15 mouse cellular contexts compared by ENCODE assay signal in genomic region chr17:31088711-31089110, GRCm38 (mm10). TPM values are rescaled to one million over a fixed set of nuclear protein-coding genes. Genes with fewer than 3 reads are reported as not detected.
DNase-seq lines count a peak whose midpoint lies in the region; ATAC-seq and TF ChIP-seq lines count a peak whose summit lies in the region.
"Had no signal": no experiment of that assay in that cellular context is flagged by ENCODE, and none has a peak within 500 bp of the region (broad histone marks: within the 10 kb centered on the region; RNA-seq: fewer than 3 reads in every experiment).

No protein-coding gene starts in this region.

- intact Hi-C loops in heart, adult 2 months (cut with DNase I): no loop called here

- no peak for TF ChIP-seq POLR2A in heart, adult 2 months (IDR thresholded peaks at IDR 0.05; ENCODE audit: insufficient read depth, low read depth, low read length)

- peak; percentile 26 for TF ChIP-seq CTCF in heart, adult 2 months (IDR thresholded peaks at IDR 0.05)
- TF ChIP-seq CTCF in midbrain, postnatal 0 days (IDR thresholded peaks at IDR 0.05): no peak; the same call in 1 of the 2 replicates
- no peak; the same call in 1 of the 2 replicates for TF ChIP-seq CTCF in liver, postnatal 0 days (IDR thresholded peaks at IDR 0.05; ENCODE audit: low read depth)

- no peak overlapping the region for H3K27ac ChIP-seq in heart, adult 2 months
- no peak overlapping the region for H3K27ac ChIP-seq in midbrain, embryonic 11.5 days (ENCODE audit: low read depth, low read length)
- no peak overlapping the region for H3K27ac ChIP-seq in midbrain, postnatal 0 days (ENCODE audit: low read depth, low read length)
- peak overlapping the region; percentile 70; the same call in 1 of the 2 replicates for H3K27ac ChIP-seq in liver, postnatal 0 days (ENCODE audit: low read depth)

- no peak for DNase-seq in heart, adult 2 months
- no peak for DNase-seq in heart, adult 18-20 months
- peak; percentile 83 for DNase-seq in midbrain, embryonic 11.5 days (ENCODE audit: low spot score, missing footprints)
- DNase-seq in midbrain, postnatal 0 days (ENCODE audit: low spot score): no peak
- DNase-seq in liver, postnatal 0 days: no peak
- DNase-seq in natural killer cell, adult 2 months (ENCODE audit: low spot score in 2 of 2): no peak
- DNase-seq in B cell, adult 2 months: no peak
- DNase-seq: spleen, adult 18-20 months had no signal

- H3K36me3 ChIP-seq in heart, adult 2 months (ENCODE audit: control insufficient read depth, insufficient read depth, low read length): no peaks in the 10 kb centered on the region
- H3K36me3 ChIP-seq in midbrain, embryonic 11.5 days (ENCODE audit: control insufficient read depth, insufficient read depth, low read length): no peaks in the 10 kb centered on the region
- H3K36me3 ChIP-seq in midbrain, postnatal 0 days (ENCODE audit: insufficient read depth, low read length): no peaks in the 10 kb centered on the region; the same call in 1 of the 2 replicates
- H3K36me3 ChIP-seq in liver, postnatal 0 days (replicated peaks; ENCODE audit: insufficient read depth, low read length): peaks cover 9% of the 10 kb centered on the region
- H3K36me3 ChIP-seq: heart, embryonic 12.5 days had no signal

- H3K27me3 ChIP-seq in heart, adult 2 months (ENCODE audit: control insufficient read depth, insufficient read depth, low read length): no peaks in the 10 kb centered on the region
- no peaks in the 10 kb centered on the region for H3K27me3 ChIP-seq in midbrain, embryonic 11.5 days (ENCODE audit: control insufficient read depth, insufficient read depth, low read length)
- no peaks in the 10 kb centered on the region for H3K27me3 ChIP-seq in midbrain, postnatal 0 days (ENCODE audit: insufficient read depth, low read length)
- H3K27me3 ChIP-seq in liver, postnatal 0 days (ENCODE audit: insufficient read depth, low read length): no peaks in the 10 kb centered on the region

- TF ChIP-seq EP300 in heart, adult 2 months (IDR thresholded peaks at IDR 0.05; ENCODE audit: insufficient read depth, low read depth, low read length): no peak
- no peak for TF ChIP-seq EP300 in liver, postnatal 0 days (IDR thresholded peaks at IDR 0.05; ENCODE audit: low read depth)

- no peak overlapping the region for H3K4me2 ChIP-seq in midbrain, embryonic 11.5 days
- no peak overlapping the region for H3K4me2 ChIP-seq in midbrain, postnatal 0 days (ENCODE audit: low read depth, low read length, poor library complexity, severe bottlenecking)
- H3K4me2 ChIP-seq in liver, postnatal 0 days (ENCODE audit: low read depth, low read length): no peak overlapping the region
- H3K4me2 ChIP-seq: heart, embryonic 12.5 days had no signal

- no peaks in the 10 kb centered on the region for H3K79me2 ChIP-seq in heart, adult 2 months (replicated peaks; ENCODE audit: control insufficient read depth, insufficient read depth, low read length)

- no peak overlapping the region for H3K9ac ChIP-seq in heart, adult 2 months (ENCODE audit: low read depth, low read length)
- H3K9ac ChIP-seq in midbrain, embryonic 11.5 days (ENCODE audit: low read length): no peak overlapping the region
- H3K9ac ChIP-seq in midbrain, postnatal 0 days (replicated peaks; ENCODE audit: low read length, poor library complexity, severe bottlenecking): no peak overlapping the region
- no peak overlapping the region for H3K9ac ChIP-seq in liver, postnatal 0 days (replicated peaks)
- H3K9ac ChIP-seq: heart, embryonic 12.5 days had no signal

- H3K9me3 ChIP-seq in midbrain, embryonic 11.5 days (ENCODE audit: control insufficient read depth, low read length): no peaks in the 10 kb centered on the region
- H3K9me3 ChIP-seq in midbrain, postnatal 0 days (ENCODE audit: low read length): no peaks in the 10 kb centered on the region
- no peaks in the 10 kb centered on the region for H3K9me3 ChIP-seq in liver, postnatal 0 days (ENCODE audit: low read length)

- no peak overlapping the region for H3K4me3 ChIP-seq in heart, adult 2 months
- no peak overlapping the region for H3K4me3 ChIP-seq in midbrain, embryonic 11.5 days (ENCODE audit: low read depth, low read length)
- no peak overlapping the region for H3K4me3 ChIP-seq in midbrain, postnatal 0 days (ENCODE audit: low read depth, low read length)
- no peak overlapping the region for H3K4me3 ChIP-seq in liver, postnatal 0 days (ENCODE audit: low read depth, low read length)
- H3K4me3 ChIP-seq: heart, embryonic 12.5 days had no signal

- peaks cover 16% of the 10 kb centered on the region for H3K4me1 ChIP-seq in heart, adult 2 months (ENCODE audit: control insufficient read depth, insufficient read depth, low read length)
- peaks cover 24% of the 10 kb centered on the region for H3K4me1 ChIP-seq in midbrain, embryonic 11.5 days (ENCODE audit: control insufficient read depth, insufficient read depth, low read length)
- H3K4me1 ChIP-seq in midbrain, postnatal 0 days (ENCODE audit: insufficient read depth, low read length): peaks cover 21% of the 10 kb centered on the region; the same call in 1 of the 2 replicates
- peaks cover 44% of the 10 kb centered on the region for H3K4me1 ChIP-seq in liver, postnatal 0 days (ENCODE audit: insufficient read depth)

- no peak for ATAC-seq in midbrain, embryonic 11.5 days (ENCODE audit: low FRiP score)
- ATAC-seq in midbrain, postnatal 0 days (ENCODE audit: low FRiP score): no peak
- ATAC-seq in liver, postnatal 0 days: 0 out of 2 replicates have a peak, but pooled peaks have one; percentile 27
- peak; percentile 34; the same call in 1 of the 2 replicates for ATAC-seq in monocyte, adult 5-6 weeks (replicated peaks; ENCODE audit: insufficient number of reproducible peaks, low FRiP score, low TSS enrichment, poor library complexity, severe bottlenecking)
- ATAC-seq: forebrain, embryonic 16.5 days; intestine, embryonic 16.5 days had no signal

- whole genome bisulfite sequencing in heart, adult 2 months: 61% methylated on average over 5 of the region's 5 CpGs
- WGBS in midbrain, embryonic 11.5 days: 55% methylated on average over 5 of the region's 5 CpGs
- WGBS in midbrain, postnatal 0 days: 61% methylated on average over 5 of the region's 5 CpGs
- WGBS in liver, postnatal 0 days (ENCODE audit: insufficient replicate concordance): 49% methylated on average over 5 of the region's 5 CpGs

RNA-seq across cellular contexts. Expression of gene Abcg1, which starts 31.2 kb away (rescaled TPM):
- total RNA-seq in heart, adult 2 months (2021): 1 to 10 TPM; 7.0 to 7.2 TPM
- polyA plus RNA-seq in heart, adult 2 months (2012; rRNA removed): 2.9 and 3.0 TPM in 2 replicates
- 1 to 10 TPM; 7.9 to 8.9 TPM for total RNA-seq in heart, adult 18-20 months (2021)
- polyA plus RNA-seq in midbrain, embryonic 11.5 days (2014; fragmentation: Nextera tagmentation; extraction: Ambion mirVana): 10.4 TPM in 2 replicates
- total RNA-seq in midbrain, postnatal 0 days (2014; rRNA removed): 29.2 and 38.7 TPM in 2 replicates
- polyA plus RNA-seq in midbrain, postnatal 0 days (2015; fragmentation: Nextera tagmentation; extraction: Ambion mirVana): 19.6 and 20.7 TPM in 2 replicates
- polyA plus RNA-seq in liver, postnatal 0 days (2015; fragmentation: Nextera tagmentation; extraction: Ambion mirVana): 8.9 and 9.4 TPM in 2 replicates
- 67.2 to 83.6 TPM (median 68.0 TPM) in 3 replicates for total RNA-seq in monocyte, adult 5-6 weeks (2017)

RNA-seq across cellular contexts. Expression of gene Tff3, which starts 40.7 kb away (rescaled TPM):
- total RNA-seq in heart, adult 2 months (2021): not detected
- polyA plus RNA-seq in heart, adult 2 months (2012; rRNA removed): 0.39 TPM in 1 of 2 replicates, not detected in the other
- total RNA-seq in heart, adult 18-20 months (2021): not detected
- polyA plus RNA-seq in midbrain, embryonic 11.5 days (2014; fragmentation: Nextera tagmentation; extraction: Ambion mirVana): 0.50 and 1.7 TPM in 2 replicates
- total RNA-seq in midbrain, postnatal 0 days (2014; rRNA removed): not detected in 2 replicates
- polyA plus RNA-seq in midbrain, postnatal 0 days (2015; fragmentation: Nextera tagmentation; extraction: Ambion mirVana): 0.52 and 0.83 TPM in 2 replicates
- polyA plus RNA-seq in liver, postnatal 0 days (2015; fragmentation: Nextera tagmentation; extraction: Ambion mirVana): 932 and 1,034 TPM in 2 replicates
- not detected in 3 replicates for total RNA-seq in monocyte, adult 5-6 weeks (2017)
- total RNA-seq: layer of hippocampus, adult 8-10 months; left cerebral cortex, postnatal 25 days had no signal
- polyA plus RNA-seq: C2C12; forebrain, embryonic 16.5 days; heart, embryonic 12.5 days had no signal

RNA-seq across cellular contexts. Expression of gene Tff2, which starts 55.4 kb away (rescaled TPM):
- total RNA-seq in heart, adult 2 months (2021): not detected
- polyA plus RNA-seq in heart, adult 2 months (2012; rRNA removed): 2.4 TPM in 1 of 2 replicates, not detected in the other
- not detected for total RNA-seq in heart, adult 18-20 months (2021)
- not detected in 2 replicates for polyA plus RNA-seq in midbrain, embryonic 11.5 days (2014; fragmentation: Nextera tagmentation; extraction: Ambion mirVana)
- not detected in 2 replicates for total RNA-seq in midbrain, postnatal 0 days (2014; rRNA removed)
- not detected in 2 replicates for polyA plus RNA-seq in midbrain, postnatal 0 days (2015; fragmentation: Nextera tagmentation; extraction: Ambion mirVana)
- polyA plus RNA-seq in liver, postnatal 0 days (2015; fragmentation: Nextera tagmentation; extraction: Ambion mirVana): 0.33 and 0.39 TPM in 2 replicates
- total RNA-seq in monocyte, adult 5-6 weeks (2017): not detected in 3 replicates
- total RNA-seq: layer of hippocampus, adult 8-10 months; left cerebral cortex, postnatal 25 days had no signal
- polyA plus RNA-seq: C2C12; forebrain, embryonic 16.5 days; heart, embryonic 12.5 days had no signal

Comparison
In these comparisons a context has a peak if more than half of its experiments do, and no peak if none do; other contexts are left out.
1. ATAC-seq: peak in liver, postnatal 0 days (single experiment) and monocyte, adult 5-6 weeks (single experiment); none in midbrain, embryonic 11.5 days (single experiment) and midbrain, postnatal 0 days (single experiment).